Mouse (Mus musculus): ENCODE data around the gene Ell. TPM values are rescaled to one million over a fixed set of nuclear protein-coding genes. Genes with fewer than 3 reads are reported as not detected.

The Ell gene
- polyA plus RNA-seq, 1 experiment: 25.1 TPM

DNA sequence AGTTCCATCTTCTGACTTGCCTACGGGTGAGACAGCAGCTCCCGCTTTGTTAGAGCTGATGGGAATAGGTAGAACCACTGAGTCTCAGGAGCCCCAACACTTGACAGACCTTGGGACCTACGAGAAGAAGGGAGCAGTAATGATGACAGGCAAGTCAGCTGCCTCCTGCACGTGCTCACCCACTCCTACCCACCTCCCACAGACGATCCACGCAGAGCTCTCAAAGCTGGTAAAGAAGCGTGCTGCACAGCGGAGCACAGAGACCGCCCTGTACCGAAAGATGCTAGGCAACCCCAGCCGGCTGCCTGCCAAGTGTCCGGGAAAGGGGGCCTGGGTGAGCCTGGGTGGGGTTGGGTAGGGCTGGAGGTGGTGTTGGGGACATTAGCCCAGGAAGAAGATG is 5.0 kb upstream of the Ell start:
- DNase-seq (ENCODE audit: extremely low spot score in 1 of 2, low spot score in 1 of 2): no peak

DNA sequence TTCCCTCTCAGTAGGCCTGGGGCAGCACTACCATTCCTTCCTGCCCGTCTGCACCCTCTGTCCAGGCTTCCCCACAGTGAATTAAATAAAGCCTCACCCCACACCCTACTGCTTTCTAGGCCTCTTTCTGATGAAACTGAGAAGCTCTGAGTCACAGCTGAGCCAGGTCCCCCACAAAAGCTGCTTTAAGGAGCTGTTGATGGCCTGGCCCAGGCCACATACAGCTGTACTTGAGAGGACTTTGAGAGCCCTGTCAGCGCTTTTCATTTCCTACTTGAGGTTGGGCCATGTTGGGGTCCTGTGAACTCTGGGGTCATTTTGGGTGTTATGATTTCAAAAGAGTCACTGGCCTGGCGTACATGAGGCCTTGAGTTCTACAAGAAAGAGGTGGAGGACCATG is 4.0 kb upstream of the Ell start:
- no peak for DNase-seq (ENCODE audit: extremely low spot score in 1 of 2, low spot score in 1 of 2)

DNA sequence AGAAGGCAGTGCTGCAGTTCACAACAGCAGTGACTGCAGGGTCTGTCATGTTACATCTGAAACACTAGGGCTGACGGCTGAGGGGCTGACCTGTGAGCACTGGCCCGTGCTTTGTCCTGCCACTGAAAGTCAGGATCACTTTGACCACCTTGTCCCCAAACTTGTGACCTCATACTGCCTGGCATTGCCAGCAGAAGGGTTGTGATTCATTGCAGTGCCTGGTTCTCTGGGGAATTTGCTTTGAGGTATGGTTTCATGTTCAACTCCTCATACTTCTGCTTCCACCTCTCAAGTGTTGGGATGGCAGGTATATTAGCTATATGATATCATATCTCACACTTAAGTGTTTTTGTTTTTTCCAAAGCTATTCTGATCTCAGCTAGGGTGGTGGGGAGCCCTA is 3.6 kb upstream of the Ell start:
- no peak for DNase-seq (ENCODE audit: extremely low spot score in 1 of 2, low spot score in 1 of 2)

DNA sequence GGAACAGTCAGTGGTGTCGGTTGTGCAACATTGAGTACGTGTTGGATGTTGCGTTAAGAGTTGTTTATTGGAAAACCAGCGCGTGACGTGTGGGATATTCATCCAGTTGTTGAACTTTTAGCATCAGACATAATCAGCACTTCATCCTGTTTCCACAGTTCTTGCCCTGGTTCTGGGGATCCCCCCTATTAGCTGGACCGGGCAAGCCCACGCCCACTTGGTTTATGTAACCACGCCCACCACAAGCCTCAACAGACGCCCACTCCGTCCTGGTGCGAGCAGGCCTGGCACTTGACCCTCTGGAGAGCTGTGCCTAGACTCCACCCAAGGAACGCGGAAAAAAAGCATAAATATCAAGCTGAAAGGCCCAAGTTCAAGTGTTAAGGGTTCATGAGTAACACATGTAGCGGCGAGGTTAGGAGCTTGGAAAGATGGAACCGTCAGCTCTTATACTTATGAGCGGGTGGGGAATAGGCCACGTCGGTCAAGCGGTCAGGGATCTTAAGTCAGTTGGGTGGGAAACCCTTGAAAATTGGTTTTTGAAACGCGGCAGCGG is 1.2 kb upstream of the Ell start:
- no peak for DNase-seq (ENCODE audit: extremely low spot score in 1 of 2, low spot score in 1 of 2)

DNA sequence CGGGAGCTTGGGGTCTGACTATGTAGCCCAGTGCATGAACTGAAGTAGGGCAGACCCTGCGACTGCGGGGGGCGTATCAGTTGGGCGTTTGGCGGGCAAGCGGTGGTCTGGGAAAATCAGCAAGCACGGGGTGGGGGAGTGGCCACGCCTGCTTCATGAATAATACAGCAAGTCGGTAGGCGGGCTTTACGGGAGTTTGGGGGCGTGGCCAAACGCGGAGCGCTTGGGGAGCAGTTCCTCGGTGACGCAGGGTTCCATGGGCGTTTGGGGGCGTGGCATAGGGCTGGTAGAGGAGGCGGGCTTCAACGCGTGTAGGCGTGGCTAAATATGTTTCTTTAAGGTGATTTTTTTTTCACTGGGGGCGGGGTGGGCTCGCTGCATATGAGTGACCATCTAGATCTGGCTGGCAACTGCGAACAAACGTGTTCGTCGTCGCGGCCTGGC is 602 bp upstream of the Ell start:
- DNase-seq (ENCODE audit: extremely low spot score in 1 of 2, low spot score in 1 of 2): peak; percentile 99 to 100

DNA sequence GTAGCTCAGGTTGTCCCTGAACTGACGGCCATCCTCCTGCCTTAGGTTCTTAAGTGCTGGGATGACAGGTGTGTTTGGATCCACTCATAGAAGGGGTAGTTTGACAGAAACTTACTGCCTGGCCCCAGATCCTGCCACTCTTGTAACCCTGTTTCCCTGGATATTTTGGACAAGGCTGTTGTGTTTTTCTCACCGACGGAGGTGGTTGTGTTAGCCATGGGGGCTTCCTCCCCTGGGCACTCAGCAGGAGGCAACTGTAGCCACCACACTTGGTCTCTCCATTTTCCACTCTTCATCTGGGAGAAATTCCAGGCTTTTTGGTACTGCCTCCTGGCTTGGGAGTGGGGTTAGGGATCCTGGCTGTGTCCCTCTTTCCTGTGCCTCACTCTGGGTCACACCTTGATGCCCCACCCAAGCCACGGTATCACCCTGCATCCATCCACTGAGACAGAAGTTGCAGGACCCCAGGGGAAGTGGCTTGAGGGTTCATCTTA is 803 bp downstream of the Ell start:
- no peak for DNase-seq (ENCODE audit: extremely low spot score in 1 of 2, low spot score in 1 of 2)

DNA sequence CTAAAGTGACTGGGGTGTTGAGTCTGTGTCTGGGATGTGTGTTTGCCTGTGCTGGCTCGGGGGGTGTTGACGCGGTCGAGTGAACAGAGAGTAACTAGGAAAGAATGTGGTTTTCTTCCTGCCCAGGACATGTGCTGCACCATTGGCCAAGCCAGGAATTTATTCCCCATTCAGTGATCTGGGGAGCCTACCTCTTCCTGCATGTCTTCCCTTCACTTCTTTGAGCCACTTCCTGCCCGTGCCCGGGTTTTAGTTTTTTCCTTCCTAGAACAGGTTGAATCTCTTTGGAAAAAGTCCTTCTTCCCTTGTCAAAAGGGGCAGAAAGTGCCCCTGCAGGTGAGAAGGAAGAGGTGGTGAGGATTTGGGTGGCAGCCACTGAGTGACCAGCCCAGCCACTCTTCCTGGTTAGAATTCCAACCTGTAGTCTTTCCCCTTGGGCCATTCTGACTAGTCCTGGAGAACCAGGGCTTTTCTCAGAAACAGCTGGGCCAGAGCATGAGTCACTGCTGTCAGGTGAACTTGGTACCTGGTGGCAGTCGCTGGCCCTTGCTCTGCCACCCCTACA is 1.3 kb downstream of the Ell start:
- DNase-seq (ENCODE audit: extremely low spot score in 1 of 2, low spot score in 1 of 2): no peak

DNA sequence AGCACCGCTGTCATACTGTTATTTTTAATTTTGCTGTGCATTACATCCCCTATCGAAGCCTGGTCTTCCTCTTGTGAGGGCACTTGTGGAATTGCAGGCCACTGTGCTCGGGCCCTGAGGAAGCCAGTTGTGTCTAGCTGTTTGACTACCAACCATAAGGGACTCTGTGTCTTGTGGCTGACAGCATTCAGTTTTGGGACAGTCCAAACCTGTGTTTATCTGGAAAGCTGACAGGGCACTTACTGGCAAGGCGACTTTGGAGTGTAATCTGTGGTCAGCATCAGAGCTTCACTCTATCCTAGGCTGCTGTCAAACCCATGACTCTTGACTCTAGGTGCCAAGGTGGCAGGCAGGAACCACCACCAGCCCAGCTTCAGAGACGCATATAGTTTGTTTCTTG is 1.8 kb downstream of the Ell start:
- no peak for DNase-seq (ENCODE audit: extremely low spot score in 1 of 2, low spot score in 1 of 2)

DNA sequence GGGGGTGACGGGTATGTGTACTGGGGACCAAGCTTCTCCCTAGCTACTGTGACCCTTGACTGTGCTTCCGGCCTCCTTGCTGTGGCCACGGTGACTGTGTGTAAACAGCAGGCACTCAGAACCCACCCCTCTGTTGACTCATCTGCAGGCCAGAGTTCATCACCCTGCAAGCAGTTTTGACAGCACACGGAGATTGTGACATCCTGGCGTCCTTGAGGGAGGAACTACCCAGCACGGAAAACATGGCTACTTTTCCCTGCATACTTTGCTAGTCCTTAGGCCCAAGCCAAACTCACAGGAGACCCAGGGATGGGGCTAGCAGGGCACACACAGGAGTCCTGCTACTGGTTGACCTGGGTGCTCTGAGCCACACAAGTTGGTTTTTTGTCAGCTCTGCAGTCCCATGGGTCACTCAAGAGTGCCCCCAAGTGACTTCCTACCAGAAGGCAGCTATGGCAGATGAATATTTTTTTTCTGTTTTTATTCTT is 5.0 kb downstream of the Ell start:
- no peak for DNase-seq (ENCODE audit: extremely low spot score in 1 of 2, low spot score in 1 of 2)

DNA sequence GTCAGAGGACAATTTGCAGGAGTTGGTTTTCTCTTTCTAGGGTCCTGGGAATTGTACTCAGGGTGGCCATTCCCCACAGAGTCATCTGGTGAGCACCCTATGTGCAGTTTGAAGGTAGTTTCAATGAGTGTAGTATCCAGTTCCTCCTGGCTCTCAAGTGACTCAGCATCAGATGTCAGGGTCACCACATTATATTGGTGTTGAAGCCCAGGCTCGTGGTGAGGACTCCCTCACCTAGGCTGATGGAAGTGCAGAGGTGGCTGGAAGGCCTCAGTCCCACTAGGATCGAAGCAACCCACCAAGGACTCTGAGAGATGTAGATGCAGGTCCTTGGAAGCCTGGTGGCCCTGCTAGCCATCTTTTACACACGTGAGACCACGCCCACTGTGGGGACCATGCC is 7.2 kb downstream of the Ell start:
- no peak for DNase-seq (ENCODE audit: extremely low spot score in 1 of 2, low spot score in 1 of 2)

DNA sequence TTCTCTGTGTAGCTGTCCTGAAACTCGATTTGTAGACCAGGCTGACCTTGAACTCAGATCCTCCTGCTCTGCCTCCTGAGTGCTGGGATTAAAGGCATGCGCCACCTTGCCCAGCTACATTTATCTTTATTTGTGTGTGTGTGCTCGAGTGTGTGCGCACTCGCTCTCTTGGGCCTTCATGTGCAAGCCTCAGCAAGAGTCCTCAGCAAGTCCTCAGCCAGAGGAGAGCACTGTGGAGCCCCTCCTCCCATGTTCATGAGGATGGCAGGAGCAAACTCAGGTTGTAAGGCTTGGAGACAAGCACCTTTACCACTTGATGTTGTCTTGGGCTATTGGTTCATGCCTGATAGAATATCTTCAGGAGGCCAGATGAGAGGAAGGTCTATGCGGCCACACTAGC is 8.5 kb downstream of the Ell start:
- no peak for DNase-seq (ENCODE audit: extremely low spot score in 1 of 2, low spot score in 1 of 2)

DNA sequence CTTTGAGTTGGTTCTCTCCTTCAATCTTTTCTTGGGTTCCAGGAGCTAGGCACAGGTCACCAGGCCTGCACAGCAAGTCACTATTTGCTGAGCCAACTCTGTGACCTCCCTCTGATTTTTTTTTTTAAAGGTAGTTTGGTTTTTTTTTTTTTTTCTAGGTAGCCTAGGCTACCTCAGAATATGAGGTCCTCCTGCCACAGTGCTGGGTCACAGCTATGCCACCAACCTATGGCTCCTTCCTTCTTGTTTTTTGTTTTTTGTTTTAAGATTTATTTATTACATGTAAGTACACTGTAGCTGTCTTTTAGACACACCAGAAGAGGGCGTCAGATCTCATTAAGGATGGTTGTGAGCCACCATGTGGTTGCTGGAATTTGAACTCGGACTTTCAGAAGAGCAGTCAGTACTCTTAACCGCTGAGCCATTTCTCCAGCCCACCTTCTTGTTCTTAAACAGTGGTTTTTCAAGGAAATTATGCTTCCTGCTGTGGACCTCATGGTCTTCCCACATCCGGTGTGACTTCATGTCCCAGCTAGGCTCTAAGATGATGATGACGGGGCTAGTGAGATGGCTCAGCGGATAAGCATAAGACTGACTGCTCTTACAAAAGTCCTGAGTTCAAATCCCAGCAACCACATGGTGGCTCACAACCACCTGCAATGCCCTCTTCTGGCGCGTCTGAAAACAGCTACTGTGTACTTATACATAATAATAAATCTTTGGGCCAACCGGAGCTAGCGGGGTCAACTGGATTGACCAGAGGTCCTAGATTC is 10.3 kb downstream of the Ell start:
- no peak for DNase-seq (ENCODE audit: extremely low spot score in 1 of 2, low spot score in 1 of 2)

DNA sequence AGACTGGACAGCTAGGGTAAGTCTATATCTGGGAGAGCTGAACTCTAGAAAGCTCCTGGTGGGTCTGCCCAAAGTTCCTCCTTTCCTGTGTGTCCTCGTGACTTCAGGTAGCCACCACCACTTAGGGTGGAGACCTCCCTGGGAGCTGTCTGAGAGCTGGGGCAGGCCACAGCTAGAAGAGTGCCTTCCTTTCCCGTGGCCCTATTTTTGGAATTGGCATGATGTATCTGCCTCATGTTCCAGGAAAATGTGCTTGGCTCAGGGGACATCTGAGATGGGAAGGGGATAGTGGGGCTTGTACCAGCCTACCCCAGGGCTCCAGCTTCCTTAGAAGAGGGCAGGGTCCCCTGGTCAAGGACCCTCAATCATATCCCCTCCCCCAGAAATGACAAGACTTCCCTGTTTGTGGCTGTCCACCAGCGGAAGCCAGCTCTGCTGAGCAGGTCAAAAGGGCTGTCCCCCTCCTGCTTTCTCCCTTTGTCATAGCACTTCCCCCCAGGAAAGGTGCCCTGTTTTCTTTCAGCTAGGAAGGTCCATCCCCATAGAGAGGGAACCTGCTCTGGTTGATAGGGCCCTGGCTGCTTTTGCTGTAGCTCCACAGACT is 12.4 kb downstream of the Ell start:
- DNase-seq (ENCODE audit: extremely low spot score in 1 of 2, low spot score in 1 of 2): no peak

DNA sequence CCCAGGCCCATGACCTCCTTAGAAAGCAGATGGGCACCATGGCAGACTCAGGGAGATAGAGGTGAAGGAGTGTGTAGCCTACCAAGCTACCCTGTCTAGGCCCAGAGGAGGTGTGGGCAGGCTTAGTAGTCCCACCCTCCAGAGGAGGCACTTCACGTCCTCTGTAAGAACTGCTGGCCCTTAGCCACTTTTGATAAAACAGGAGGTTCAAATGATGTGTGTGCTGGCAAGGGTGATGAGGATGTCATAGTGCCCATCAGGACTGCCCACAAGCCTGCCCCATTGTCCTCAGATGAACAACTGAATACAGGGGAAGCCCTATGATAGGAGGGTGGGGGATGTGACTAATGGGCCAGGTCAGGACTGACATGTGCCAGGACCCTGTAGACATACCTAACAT is 13.6 kb downstream of the Ell start:
- DNase-seq (ENCODE audit: extremely low spot score in 1 of 2, low spot score in 1 of 2): no peak

DNA sequence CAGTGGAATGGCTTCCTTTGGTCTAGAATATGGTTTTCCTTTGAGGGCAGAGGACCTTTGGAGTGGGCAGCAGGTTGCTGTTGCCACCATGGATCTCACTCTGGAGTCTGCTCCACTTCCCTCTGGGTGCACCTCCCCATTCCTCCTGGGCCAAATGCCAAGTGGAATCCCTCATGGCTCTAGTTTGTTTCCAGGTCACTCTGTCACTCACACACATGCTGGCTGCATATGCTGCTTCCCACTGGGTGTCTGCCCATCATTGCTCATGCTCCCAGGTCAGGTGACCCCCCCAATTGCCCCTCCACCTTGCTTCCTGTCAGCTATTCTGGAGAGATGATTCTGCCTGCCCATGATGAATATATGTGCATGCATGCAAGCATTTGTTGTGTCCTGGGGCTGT is 14.5 kb downstream of the Ell start:
- DNase-seq (ENCODE audit: extremely low spot score in 1 of 2, low spot score in 1 of 2): no peak

DNA sequence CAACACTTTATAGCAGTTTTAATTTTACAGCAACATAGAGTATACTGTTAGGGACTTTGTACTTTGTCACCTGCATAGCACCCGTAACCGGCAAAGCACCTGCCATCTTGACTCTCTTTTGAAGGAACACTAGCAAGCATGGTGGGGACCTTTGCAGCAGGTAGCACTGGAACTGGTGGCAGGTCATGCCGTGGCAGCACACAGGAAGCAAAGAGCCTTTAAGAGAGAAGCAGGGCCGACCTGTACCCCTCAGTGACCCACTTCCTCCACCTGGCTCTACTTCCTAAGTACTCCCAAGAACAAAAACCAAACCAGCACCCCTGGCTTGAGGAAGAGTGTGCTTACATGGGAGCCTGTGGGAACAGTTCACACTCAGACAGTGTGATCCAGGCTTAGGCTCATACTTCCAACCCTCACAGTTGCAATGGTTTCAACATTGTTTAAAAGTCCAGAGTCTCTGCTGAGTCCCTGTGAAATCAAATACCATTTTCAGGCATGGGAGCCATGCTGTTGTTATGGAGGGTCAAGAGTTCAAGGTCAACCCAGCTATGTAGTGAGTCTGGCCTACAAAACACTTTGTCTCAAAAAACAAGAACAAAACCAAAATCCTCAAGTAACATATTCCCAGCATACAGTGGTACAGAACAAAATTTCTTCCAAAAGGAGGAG is 16.0 kb downstream of the Ell start:
- no peak for DNase-seq (ENCODE audit: extremely low spot score in 1 of 2, low spot score in 1 of 2)

DNA sequence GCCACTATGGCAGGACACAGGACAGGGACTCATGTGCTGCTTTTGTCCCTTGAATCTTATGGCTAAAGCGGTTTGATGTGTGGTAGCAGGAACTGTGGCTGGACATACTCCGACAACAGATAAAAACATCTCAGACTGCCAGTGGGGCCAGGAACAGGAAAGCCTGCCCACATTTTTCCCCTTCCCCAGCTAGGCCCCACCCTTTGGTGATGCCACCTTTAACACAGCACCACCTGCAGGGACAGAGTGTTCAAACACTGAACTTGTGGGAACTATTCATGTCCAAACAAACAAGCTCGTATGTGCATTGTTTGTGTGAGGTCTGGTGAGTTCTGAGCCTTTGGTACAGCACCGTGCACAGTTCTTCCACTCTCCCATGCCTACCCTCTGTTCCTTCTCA is 19.1 kb downstream of the Ell start:
- no peak for DNase-seq (ENCODE audit: extremely low spot score in 1 of 2, low spot score in 1 of 2)

DNA sequence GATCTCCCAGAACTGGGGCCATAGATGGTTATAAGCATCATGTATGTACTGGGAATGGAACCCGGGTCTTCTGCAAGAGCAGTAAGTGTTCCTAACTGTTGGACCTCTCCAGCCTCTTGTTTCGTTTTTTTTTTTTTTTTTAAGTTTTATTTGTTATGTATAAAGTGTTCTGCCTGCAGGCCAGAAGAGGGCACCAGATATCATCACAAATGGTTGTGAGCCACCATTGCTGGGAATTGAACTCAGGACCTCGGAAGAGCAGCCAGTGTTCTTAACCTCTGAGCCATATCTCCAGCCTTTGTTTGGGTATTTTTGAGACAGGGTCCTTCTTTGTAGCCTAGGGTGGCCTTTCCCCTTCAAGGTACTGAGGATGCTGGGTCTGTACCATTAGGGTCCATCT is 19.7 kb downstream of the Ell start:
- no peak for DNase-seq (ENCODE audit: extremely low spot score in 1 of 2, low spot score in 1 of 2)

DNA sequence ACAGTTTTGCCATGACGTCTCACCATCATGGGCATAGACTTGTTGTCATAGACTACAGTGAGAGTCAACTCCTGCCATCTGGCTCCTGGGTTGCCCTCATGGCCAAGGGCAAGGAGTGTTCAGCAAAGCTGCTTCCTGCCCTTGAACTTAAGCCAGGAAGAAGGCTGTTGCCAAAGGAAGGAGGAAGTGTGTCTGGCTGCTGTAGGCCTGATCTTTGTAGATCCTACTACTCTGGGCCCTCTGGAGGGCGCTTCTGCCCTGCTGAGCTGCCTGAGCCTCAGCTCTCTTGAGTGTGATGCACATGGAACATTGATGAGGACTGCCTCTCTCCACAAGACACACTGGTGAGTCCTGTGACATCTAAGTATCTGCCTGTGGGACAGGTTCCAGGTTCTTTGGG is 20.8 kb downstream of the Ell start:
- peak in 1 of 2 experiments; percentile 53 for DNase-seq (ENCODE audit: extremely low spot score in 1 of 2, low spot score in 1 of 2)

DNA sequence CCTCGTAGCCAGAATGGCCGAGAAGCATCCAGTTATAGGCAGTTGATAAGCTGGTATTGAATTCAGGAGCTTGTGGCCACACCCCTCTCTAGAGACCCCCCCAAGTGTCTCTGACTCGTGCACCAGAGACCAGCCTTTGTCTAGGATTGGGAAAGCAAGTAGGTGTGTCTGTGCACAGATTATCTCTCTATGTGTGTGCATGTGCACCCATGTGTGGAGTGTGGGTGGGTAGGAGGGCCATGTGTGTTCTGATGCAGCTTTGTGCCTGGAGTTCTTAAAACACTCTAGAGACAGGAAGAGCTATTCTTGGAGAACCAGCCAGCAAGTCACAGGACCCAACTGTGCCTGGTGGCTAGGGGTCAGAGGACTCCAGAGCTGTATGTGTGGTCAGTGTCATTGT is 21.3 kb downstream of the Ell start:
- no peak for DNase-seq (ENCODE audit: extremely low spot score in 1 of 2, low spot score in 1 of 2)

DNA sequence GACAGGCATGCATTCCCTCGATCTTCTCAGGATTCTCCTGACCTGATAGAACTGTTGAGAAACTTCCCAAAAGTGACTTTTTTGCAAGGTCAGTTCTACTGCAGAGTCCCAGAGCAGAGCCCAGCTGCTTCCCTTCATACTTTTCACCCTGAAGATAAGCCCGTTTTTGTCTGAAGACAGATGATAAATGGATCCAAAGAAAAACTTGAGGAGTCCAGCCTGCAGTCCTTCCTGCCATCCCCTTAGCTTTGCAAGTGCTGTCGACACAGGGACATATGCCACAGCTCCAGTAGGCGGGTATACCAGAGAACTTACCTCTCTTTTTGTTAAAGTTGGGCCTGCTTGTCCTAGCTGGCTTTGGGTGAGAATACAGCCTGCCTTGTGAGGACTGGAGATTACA is 22.1 kb downstream of the Ell start:
- no peak for DNase-seq (ENCODE audit: extremely low spot score in 1 of 2, low spot score in 1 of 2)

Measured in frontal cortex, adult 2 months (tissue).